Mouse (Mus musculus): ENCODE data around the gene Mapkap1.

The Mapkap1 gene

DNA sequence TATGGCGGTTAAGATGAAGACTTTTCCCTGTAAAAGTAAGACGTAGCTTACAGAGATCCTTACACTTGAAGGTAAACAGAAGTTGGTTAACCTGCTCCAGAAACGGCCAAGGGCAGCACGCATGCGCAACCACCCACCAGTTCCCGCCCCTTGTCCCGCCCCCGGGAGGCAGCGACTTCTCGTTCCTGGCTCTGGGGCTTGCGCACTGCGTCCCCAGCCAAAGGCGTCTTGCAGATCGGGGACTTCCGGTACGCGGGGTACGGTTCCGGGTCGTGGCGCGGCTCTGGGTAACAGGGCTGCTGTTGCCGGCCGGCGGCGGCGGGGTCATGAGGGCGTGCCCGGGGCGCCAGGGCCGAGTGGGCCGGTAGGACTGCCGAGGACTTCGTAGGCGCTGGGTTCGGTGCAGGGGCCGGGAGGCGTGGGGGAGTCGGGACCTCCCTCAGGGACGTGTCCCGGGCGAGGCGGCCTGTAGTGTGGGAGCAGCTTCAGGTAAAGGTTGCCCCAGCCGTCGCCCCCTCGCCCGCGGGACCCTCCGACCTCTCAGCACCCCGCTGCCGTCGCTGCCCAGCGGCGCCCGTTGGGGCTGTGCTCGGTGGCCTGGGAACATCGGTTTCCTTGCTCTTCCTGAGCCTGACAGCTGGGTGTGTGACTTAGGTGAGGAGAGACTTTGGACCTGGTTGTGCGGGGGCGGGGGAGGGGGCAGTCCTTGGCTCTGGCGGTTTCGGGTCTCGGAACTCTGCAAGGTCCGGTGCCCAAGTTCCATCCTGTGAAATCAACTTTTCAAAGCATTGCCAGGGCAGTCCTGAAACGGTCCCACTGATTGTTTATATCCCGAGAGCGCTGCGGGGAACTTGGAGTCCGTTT is at the start of gene Mapkap1:
TSS of gene Mapkap1 (plus strand) at position 171 of the 864 bp plus-strand sequence.
- in situ Hi-C loops (cut with MboI; ENCODE audit: unreplicated experiment in 2 of 2) = loop anchor here in 1 of 2 experiments (5.0 kb wide), 1 partner anchor 35 kb away; the partner anchor contains the start of gene Pbx3

DNA sequence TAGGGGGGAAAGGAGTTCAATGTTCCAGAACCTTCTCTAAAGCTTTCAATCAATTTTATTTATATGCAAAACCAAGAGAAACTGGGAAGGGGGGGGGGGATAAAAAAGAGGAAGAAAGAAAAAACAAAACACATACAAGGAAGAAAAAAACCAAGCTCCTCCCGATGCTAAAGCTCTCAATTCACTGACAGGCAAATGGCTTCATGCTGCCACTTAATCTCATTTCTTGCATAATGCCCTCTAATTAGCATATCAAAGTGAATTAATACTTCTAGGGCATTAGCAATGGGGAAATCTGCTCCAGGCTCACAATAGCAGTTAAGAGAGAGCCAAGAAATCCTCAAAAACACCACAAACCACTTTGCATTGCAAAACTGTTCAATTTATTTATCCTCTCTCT is 42.9 kb upstream of the Mapkap1 start:
- in situ Hi-C loops (cut with MboI; ENCODE audit: unreplicated experiment in 2 of 2) = no loop called here

DNA sequence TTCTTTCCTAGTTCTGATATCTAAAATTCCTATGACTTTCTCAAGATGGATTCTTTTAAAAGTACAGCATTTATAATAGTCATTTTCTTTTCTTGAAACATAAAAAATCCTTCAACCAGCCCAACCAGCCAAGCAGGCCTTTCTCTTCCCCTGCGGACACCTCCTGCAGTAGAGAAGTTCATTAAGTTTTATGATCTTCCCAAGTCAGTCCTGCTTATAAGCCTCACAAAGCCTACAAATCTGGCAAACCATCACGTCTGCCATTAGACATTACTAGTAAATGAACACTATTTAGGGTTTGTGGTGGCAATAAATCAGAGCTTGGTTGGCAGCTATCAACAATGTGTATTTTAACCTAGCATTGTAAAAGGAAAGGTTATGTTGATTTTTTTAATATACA is 39.5 kb upstream of the Mapkap1 start:
- in situ Hi-C loops (cut with MboI; ENCODE audit: unreplicated experiment in 2 of 2) = no loop called here

DNA sequence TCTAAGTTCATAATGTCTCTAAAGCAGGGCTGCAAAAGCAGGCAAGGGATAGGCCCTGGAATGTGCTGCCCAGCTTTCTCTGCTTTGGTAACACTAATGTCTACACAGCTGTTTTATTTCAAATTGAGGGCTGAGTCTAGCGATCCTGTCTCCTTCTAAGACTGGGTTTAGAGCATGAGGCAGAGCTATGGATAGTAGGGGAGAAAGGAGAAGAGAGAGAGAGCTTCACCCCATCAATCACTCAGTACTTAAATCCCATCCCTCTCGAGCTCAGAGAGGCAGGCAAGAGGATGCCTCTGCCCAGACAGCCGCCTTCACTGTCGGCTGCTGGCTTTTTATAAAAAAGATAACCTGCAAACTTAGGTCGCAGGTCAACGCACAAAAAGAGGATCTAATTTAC is 38.2 kb upstream of the Mapkap1 start:
- in situ Hi-C loops (cut with MboI; ENCODE audit: unreplicated experiment in 2 of 2) = no loop called here

DNA sequence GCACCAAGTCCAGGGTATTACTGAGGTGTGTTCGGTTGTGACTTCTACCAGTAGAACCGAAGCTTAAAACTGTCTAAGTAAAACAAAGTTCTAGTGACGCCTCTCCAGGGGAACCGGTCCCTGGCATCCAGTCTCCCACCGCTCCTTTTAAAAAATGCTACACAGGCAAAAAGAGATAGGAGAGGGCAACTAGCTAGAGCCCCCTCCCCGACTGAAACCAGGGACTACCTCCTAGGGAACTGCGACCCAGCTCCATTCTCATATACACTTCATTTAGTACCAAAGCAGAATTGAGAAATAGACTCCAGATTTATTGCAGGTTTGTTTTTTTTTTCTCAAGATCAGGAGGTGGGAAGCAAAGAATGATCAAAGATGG is 36.2 kb upstream of the Mapkap1 start:
- in situ Hi-C loops (cut with MboI; ENCODE audit: unreplicated experiment in 2 of 2) = loop anchor here in 1 of 2 experiments (5.0 kb wide), 1 partner anchor 37 kb away; the partner anchor contains the start of gene Mapkap1

DNA sequence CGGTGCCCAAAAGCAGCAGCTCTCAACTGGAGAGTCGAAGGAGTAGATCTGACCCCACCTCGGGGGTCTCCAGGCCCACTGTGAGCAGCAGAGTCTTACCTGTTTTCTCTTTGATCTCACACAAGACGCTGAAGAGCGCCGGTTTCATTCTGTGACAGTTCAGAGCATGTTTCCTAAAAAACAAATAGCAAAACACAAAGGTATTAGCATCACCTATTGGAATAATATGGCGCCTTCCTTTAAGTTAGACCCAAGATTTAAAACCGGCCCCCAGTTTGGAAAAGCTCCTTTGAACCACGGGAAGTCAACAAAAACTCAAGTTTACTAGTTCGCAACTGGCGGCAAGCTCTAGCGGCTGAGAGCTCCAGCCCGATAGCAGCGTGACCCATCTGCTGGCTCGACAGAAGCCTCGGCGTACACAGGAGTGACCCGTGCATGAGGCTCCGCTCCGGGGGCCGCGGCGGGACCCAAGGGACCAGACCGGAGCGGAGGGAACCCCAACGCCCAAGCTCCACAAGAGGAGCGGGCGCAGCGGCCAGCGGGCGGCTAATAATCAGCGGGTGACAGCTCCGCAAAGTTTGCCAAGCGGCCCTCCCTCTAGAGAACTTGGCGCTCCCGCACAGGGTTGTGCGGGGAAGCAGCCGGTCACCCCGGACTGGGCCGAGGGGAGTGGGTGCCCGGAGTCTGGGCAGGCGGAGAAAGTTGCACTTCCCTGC is 35.7 kb upstream of the Mapkap1 start:
- in situ Hi-C loops (cut with MboI; ENCODE audit: unreplicated experiment in 2 of 2) = loop anchor here in 1 of 2 experiments (5.0 kb wide), 1 partner anchor 36 kb away; the partner anchor contains the start of gene Mapkap1

DNA sequence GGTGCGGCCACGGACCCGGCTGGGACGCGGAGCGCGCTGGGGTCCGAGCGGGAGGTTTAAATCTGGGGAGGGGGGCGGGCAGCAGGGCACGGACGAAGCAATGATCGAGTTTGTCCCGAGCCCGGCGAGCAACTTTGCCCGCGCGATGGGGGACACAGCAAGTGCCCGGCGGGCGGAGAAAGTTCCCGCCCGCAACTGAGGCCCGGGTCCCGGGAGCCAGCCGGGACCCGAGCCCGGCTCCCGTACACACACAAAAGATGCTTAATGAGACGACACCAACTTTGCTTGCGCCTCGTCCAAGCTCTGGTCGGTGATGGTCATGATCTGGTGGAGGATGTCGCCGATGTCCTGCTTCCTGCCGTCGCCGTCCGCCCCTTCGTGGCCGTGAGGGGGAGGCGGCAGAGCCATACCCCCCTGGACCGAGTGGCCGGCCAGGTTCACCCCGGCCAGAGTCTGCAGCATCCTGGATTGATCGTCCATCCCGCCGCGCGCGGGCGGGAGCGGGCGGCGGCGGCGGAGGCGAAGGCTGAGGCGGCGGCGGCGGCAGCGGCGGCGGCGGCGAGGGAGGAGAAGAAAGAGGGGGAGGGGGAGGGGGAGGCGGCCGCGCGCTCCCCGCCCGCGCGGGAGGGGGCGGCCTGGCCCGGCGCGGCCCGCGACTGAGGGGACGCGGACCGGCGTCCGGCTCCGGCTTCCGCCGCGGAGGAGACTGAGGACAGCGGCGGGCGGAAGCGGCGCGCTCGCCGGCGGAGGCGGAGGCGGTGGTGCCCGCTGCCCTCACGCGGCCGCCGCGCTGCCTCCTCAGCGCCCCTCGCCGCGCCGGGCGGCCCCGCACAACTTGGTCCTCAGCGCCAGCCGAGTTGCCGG is 34.9 kb upstream of the Mapkap1 start:
- in situ Hi-C loops (cut with MboI; ENCODE audit: unreplicated experiment in 2 of 2) = loop anchor here in 1 of 2 experiments (5.0 kb wide), 1 partner anchor 36 kb away; the partner anchor contains the start of gene Mapkap1

DNA sequence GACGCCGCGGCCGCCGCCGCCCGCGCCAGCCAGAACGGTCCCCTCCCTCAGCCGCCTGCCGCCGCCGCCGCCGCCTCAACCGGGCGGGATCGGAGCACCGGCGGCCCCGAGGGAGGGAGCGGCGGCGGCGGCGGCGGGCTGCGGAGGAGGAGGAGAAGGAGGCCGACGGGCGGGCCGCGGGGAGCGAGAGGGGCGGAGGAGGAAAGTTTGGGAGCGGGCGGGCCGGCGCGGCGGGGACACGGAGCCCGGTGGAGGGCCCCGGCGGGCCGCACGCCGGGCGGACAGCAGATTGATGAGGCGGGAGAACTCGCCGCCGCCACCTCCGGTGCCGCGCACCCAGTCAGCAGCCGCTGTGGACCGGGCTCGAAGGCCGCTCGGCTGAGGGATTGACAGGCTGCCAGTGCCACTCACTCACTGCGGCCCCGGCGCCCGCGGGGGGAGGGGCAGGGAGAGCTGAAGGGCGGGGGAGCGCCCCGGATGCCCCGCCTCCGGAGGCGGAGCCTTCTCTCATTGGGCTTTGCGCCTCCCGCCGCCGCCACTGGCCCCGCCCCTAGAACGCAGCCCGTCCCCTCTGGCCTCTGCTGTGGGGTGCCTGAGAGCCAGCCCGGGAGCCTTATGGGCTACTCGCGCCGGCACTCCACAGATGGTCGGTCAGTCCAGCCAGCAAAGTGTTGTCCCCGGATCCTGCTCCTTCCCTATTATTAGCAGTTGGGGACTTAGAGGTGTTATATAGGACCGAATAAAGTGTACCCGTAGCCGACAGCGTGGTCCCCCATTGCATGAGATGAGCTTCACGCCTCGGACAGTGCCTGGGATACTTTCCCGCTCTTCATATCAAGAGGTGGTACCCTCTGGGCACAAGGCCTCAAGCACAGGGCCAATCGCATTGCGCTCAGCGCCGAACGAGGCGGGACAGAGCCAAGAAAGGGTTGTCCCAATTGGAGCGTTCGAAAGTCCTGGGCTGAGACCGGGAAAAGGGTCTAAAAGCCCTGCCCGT is 34.0 kb upstream of the Mapkap1 start, which contains the start of gene Pbx3:
TSS of gene Pbx3 (minus strand) at position 838 of the 997 bp plus-strand sequence.
- in situ Hi-C loops (cut with MboI; ENCODE audit: unreplicated experiment in 2 of 2) = loop anchor here in 1 of 2 experiments (5.0 kb wide), 1 partner anchor 35 kb away; the partner anchor contains the start of gene Mapkap1

DNA sequence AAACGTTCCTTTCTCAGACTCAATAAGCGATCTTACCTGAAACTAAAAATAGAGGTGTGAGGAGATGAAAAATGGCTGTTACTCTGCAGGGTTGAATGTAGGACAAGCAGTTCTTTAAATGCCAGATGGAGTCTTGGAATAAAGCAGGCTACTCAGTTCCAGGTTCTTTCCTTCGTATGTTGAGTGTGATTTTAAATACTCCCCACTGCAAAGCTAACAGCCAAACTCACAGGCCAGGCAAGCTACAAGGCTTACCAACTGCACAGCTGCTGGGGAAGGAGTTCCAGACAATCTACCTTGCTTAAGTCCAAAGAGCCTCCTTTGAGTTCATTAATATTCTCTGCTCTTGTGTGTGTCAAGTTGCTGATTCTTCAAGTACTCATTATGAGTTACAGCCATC is 32.7 kb upstream of the Mapkap1 start:
- in situ Hi-C loops (cut with MboI; ENCODE audit: unreplicated experiment in 2 of 2) = loop anchor here in 1 of 2 experiments (5.0 kb wide), 1 partner anchor 33 kb away; the partner anchor contains the start of gene Mapkap1

DNA sequence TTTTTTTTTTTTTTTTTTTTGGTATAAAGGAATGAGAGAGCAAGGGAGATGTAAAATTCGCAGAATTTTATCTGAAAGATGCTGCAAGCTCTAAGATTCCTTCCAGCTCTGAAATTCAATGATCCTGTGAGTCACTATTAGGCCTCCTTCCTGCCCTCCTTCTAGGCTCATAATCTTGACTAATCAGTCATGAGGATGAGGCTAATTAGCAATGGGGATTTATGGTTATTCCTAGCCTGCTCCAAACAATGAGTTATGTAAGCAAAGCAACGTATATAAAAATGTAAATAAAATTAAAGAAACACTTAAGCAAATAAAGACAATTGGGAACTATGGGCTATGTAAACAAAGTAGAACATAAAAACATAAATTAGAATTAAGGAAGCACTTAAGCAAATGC is 32.2 kb upstream of the Mapkap1 start:
- in situ Hi-C loops (cut with MboI; ENCODE audit: unreplicated experiment in 2 of 2) = loop anchor here in 1 of 2 experiments (5.0 kb wide), 1 partner anchor 33 kb away; the partner anchor contains the start of gene Mapkap1

DNA sequence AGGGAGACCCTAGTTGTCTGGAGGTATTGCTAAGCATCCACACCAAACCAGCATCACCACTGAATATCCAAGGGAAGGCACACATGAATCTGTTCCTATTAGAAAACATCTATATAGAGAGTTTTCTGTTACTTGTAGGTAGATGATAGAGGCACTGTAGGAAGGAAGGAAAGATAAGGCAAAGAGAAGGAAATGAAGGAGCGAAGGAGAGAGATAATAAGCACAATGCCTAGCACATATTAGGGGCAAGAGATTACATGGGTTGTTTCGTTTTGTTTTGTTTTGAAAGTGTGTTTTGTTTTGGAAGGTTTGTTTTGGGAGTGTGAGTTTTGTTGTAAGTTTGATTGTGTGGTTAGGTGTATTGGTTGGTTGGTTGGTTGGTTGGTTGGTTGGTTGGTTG is 27.6 kb upstream of the Mapkap1 start:
- in situ Hi-C loops (cut with MboI; ENCODE audit: unreplicated experiment in 2 of 2) = no loop called here

DNA sequence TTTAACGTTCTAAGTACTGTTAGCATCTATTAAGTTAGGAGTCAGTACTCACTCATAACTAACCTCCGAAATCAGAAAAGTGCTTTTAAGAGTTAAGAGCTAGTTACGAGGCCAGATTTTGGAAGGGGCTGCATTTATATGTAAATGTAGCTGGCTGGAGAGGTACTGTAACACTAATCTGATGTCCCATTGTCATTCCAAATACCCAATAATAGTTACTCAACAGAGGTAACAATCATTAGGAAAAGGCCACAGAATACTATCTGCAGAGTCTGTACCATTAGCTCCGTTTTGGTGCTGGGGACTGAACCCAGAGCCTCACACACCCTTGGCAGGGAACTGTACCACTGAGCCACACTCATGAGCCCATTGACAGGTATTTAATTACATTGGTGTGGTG is 7.0 kb upstream of the Mapkap1 start:
- in situ Hi-C loops (cut with MboI; ENCODE audit: unreplicated experiment in 2 of 2) = no loop called here

DNA sequence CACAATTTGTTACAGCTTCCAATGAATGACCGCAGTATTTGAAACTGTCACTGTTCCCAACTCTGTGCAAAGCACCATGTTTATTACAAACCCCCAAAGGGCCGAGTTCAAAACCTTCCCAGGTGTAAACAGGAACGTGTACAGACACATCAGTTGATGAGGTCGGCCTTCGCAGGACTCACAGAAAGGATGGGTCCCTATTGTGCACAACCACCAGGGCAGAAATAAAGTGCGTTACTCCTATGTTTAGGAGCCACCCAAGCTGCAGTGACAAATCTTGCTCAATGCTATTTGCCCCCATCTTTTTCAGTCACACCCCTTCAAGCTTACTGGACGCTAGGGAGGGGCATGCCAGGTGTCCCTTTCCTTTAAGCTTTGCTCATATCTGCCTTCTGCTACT is 1.0 kb downstream of the Mapkap1 start:
- in situ Hi-C loops (cut with MboI; ENCODE audit: unreplicated experiment in 2 of 2) = loop anchor here in 1 of 2 experiments (5.0 kb wide), 1 partner anchor 35 kb away; the partner anchor contains the start of gene Pbx3

DNA sequence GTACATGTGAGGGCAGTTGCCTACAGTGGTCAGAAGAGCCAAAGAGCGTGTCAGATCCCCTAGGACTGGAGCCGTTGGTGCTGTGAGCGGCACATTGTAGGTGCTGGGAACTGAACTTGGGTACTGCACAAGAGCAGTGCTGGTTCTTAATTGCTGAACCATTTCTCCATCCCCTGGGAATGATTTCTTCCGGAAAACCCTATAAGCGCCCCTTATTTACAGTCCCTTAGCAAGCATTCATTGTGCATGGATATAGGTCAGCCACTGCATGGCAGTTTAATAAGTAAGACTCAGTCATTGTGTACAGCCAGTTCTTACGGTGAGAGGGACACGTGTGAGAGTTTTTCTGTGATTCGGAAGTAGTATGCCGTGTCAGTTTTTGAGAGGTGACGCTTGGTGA is 1.8 kb downstream of the Mapkap1 start:
- in situ Hi-C loops (cut with MboI; ENCODE audit: unreplicated experiment in 2 of 2) = loop anchor here in 1 of 2 experiments (5.0 kb wide), 1 partner anchor 36 kb away; the partner anchor contains the start of gene Pbx3

DNA sequence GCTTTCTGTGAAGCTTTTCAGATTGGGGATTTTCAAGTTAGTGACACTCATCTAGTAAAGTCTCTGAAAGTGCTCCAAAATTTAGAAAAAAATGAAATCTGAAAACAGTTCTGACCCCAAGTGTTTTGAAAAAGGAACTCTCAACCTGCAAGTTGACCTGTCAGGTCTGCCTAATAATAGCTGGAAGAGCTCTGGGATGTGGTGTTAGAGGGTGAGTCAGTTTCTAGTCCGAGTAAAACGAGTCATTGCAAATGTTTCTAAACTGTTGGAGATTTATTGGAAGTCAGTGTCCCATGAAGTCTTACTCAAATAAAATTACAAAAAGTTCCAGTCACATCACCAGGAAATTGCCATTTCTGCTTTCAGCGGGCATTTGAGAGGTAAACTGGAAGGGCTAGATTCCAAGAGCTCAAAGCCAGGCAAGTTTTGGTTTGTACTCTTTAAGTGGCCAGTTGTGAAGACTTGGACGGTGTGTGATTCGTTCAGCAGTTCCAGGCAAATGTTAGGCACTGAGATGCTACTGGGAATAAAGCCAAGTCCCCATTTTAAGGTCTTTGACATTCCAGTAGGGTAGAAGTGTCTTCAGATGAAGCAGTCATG is 3.3 kb downstream of the Mapkap1 start:
- in situ Hi-C loops (cut with MboI; ENCODE audit: unreplicated experiment in 2 of 2) = loop anchor here in 1 of 2 experiments (5.0 kb wide), 1 partner anchor 38 kb away; the partner anchor contains the start of gene Pbx3

DNA sequence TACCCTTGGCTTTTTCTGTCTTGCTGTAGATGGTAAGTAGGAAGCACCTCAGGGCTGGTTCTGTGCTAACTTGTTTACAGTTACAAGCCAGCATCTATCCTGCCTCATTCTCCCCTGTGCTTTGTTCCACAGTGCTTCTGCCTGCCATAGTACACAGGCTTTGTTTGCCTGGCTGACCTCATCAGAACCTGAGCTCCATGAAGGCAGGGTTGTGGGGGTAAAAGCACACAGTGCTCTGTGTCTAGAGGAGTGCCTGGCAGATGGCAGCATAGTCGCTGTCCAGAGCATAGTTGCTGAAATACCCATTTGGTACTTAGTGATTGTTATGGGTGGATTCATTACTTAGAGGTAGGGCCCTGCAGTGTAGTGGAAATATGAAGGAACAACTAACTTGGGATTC is 13.7 kb downstream of the Mapkap1 start:
- in situ Hi-C loops (cut with MboI; ENCODE audit: unreplicated experiment in 2 of 2) = no loop called here

DNA sequence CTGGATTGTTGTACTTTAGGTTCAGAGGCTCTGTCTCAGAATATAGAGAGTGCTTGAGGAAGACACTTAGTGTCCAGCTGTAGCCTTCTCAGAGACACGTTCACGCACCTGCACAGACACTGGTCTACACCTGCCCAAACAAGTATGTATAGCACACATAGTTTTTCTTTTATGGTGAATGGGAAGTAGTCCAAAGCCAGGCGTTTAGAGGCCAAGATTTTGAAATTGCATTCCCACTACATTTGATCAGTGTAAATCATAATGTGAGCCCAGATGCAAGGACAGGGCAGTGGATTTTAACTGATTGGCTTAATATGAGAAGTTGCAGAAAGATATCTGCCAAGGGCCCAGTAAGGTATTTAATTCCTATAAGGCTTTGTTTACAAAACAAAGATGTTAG is 17.6 kb downstream of the Mapkap1 start:
- in situ Hi-C loops (cut with MboI; ENCODE audit: unreplicated experiment in 2 of 2) = no loop called here

DNA sequence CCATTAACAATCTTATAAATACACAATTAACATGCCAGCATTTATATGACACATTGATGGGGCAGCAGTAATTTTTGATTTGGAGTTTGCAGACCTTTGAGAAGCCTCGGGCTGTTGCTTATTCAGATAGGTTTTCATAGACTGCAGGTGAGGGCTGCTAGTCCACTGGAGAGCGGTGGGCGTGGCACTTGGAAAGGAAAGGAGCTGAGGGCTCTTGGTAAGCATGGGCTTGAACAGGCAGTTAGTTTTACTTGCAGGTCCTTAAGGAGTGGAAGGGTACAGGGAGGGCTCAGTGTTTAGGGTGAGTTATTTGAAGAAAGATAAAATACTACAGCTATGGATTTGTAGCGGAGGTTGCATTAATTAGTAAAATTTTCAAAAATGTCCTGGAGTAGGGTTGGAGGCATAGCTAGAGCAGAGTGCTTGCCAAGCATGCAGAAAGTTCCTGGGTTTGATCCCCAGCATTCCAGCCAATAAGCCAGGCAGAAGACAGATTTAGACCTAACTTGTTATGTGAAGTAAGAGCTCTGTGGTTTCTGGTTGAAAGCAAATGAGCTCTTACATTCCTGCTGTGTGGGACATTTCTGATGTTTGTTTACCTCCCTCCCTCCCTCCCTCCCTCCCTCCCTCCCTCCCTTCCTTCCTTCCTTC is 19.1 kb downstream of the Mapkap1 start:
- in situ Hi-C loops (cut with MboI; ENCODE audit: unreplicated experiment in 2 of 2) = no loop called here

Data from v-Abl transformed pro-B cells (cell line).